Mouse (Mus musculus) C2C12 (cell line): ENCODE measurements around the gene Il16. TPM values are rescaled to one million over a fixed set of nuclear protein-coding genes. Genes with fewer than 3 reads are reported as not detected.

Experiments used
- H3K27me3 ChIP-seq: one replicate; pipeline ENCODE4 v1.6.1; 2011; ENCODE audit not compliant: control insufficient read depth, insufficient read depth, insufficient read length
- H3K36me3 ChIP-seq: one replicate; pipeline ENCODE4 v1.6.1; 2011; ENCODE audit not compliant: control insufficient read depth, insufficient read depth
- H3K4me3 ChIP-seq: one replicate; pipeline ENCODE4 v1.5.1; 2011; ENCODE audit warnings: mild to moderate bottlenecking, control low read depth; ENCODE audit not compliant: poor library complexity, insufficient read depth, severe bottlenecking
- H3K79me2 ChIP-seq: one replicate; pipeline ENCODE4 v1.6.1; 2011; ENCODE audit not compliant: control insufficient read depth, insufficient read depth
- H3K79me3 ChIP-seq: one replicate; pipeline ENCODE4 v1.6.1; 2011; ENCODE audit warnings: low read depth, control low read depth
- H3ac ChIP-seq: one replicate; pipeline ENCODE3; 2011; ENCODE audit warnings: low read depth; ENCODE audit not compliant: control insufficient read depth, insufficient read length
- CEBPB ChIP-seq: IDR thresholded peaks from one replicate; pipeline ENCODE4 v1.6.1; 2011; ENCODE audit warnings: low read depth, mild to moderate bottlenecking, control low read depth, moderate library complexity
- CTCF ChIP-seq: IDR thresholded peaks from one replicate; pipeline ENCODE4 v1.5.1; 2011; ENCODE audit not compliant: control insufficient read depth, insufficient read depth, insufficient read length
- FOSL1 ChIP-seq: IDR thresholded peaks from one replicate; pipeline ENCODE4 v1.8.0; 2011; ENCODE audit warnings: mild to moderate bottlenecking, low read length; ENCODE audit not compliant: poor library complexity, insufficient read depth, severe bottlenecking
- MAX ChIP-seq: IDR thresholded peaks from one replicate; pipeline ENCODE4 v1.6.1; 2011; ENCODE audit warnings: mild to moderate bottlenecking, control low read depth
- MYOD1 ChIP-seq: IDR thresholded peaks from one replicate; pipeline ENCODE4 v1.6.1; 2011; ENCODE audit warnings: low read depth; ENCODE audit not compliant: control insufficient read depth, insufficient read length
- MYOG ChIP-seq: IDR thresholded peaks from one replicate; pipeline ENCODE4 v1.6.1; 2011; ENCODE audit not compliant: control insufficient read depth, insufficient read length; ENCODE audit errors: extremely low read depth
- USF1 ChIP-seq: IDR thresholded peaks from one replicate; pipeline ENCODE4 v1.6.1; 2011; ENCODE audit warnings: low read depth, mild to moderate bottlenecking, control low read depth, moderate library complexity
- polyA plus RNA-seq: library from polyadenylated mRNA; unstranded; fragments of >200 nt; fragmentation: generic; extraction: Trizol; gene quantifications from one replicate; pipeline ENCODE4 v1.2.1, GENCODE M21; 2012; ENCODE audit warnings: missing spikeins

Il16 gene
- polyA plus RNA-seq, 1 experiment, result not detected

- Histone ChIP-seq H3ac (no peak overlapping the region), H3K79me2 (no peaks in the 10 kb centered on the region), H3K36me3 (no peaks in the 10 kb centered on the region), H3K4me3 (no peak overlapping the region), H3K27me3 (no peaks in the 10 kb centered on the region), H3K79me3 (no peaks in the 10 kb centered on the region)
- no peak for TF ChIP-seq FOSL1
- TF ChIP-seq MYOD1, result no peak
- no peak for TF ChIP-seq CEBPB
- no peak for TF ChIP-seq MAX
- no peak for TF ChIP-seq CTCF
These were observed 118.8 kb downstream of the Il16 start for GRCm38 (mm10) chr7:83626557-83627257.

- H3K36me3 ChIP-seq, result no peaks in the 10 kb centered on the region
- no peaks in the 10 kb centered on the region for H3K27me3 ChIP-seq
- H3K79me2 ChIP-seq, result no peaks in the 10 kb centered on the region
- no peak overlapping the region for H3K4me3 ChIP-seq
- H3ac ChIP-seq, result no peak overlapping the region
- H3K79me3 ChIP-seq, result no peaks in the 10 kb centered on the region
- no peak for TF ChIP-seq CTCF
- TF ChIP-seq USF1, result no peak
- TF ChIP-seq FOSL1, result no peak
- TF ChIP-seq MYOD1, result no peak
- TF ChIP-seq CEBPB, result no peak
- TF ChIP-seq MYOG, result no peak
- no peak for TF ChIP-seq MAX
These were observed 121.5 kb downstream of the Il16 start for GRCm38 (mm10) chr7:83624065-83624464.

- Histone ChIP-seq H3K27me3 (no peaks in the 10 kb centered on the region), H3K4me3 (no peak overlapping the region), H3K79me2 (no peaks in the 10 kb centered on the region), H3K36me3 (no peaks in the 10 kb centered on the region), H3K79me3 (no peaks in the 10 kb centered on the region), H3ac (no peak overlapping the region)
- no peak for TF ChIP-seq USF1
- no peak for TF ChIP-seq CTCF
- no peak for TF ChIP-seq MYOG
- no peak for TF ChIP-seq FOSL1
- no peak for TF ChIP-seq MAX
- TF ChIP-seq CEBPB, result no peak
- no peak for TF ChIP-seq MYOD1
These were observed 122.9 kb downstream of the Il16 start for GRCm38 (mm10) chr7:83622582-83622981.

DNA sequence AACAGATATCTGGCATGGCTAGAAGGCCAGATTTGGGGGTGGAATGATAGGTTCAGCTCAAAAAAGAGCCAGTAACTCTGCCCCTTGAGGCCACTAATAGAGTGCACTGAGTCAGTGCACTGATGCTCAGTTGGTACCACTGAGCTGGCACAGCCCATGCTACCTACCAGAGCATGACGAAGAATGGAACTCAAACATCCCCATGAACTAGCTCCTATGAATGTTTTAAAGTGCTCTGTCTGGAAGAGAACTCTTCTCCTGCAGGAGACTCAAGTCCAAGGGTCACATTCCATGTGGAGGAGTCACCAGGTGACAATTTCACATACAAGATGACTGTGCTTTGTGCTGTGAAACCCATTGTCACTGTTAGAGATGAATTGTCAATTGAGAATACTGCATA lies 126.8 kb downstream of the Il16 start:
- Histone ChIP-seq H3K79me2 (no peaks in the 10 kb centered on the region), H3K36me3 (no peaks in the 10 kb centered on the region), H3K4me3 (no peak overlapping the region), H3K79me3 (no peaks in the 10 kb centered on the region), H3K27me3 (no peaks in the 10 kb centered on the region), H3ac (no peak overlapping the region)
- TF ChIP-seq MAX (no peak), FOSL1 (no peak), CTCF (no peak), USF1 (no peak), MYOG (no peak), MYOD1 (no peak), CEBPB (no peak)

- H3K36me3 ChIP-seq, result no peaks in the 10 kb centered on the region
- H3K79me2 ChIP-seq, result no peaks in the 10 kb centered on the region
- H3K4me3 ChIP-seq, result no peak overlapping the region
- no peaks in the 10 kb centered on the region for H3K79me3 ChIP-seq
- TF ChIP-seq USF1 (no peak), CTCF (no peak)
- no peak overlapping the region for H3ac ChIP-seq
- no peaks in the 10 kb centered on the region for H3K27me3 ChIP-seq
These were observed 129.3 kb downstream of the Il16 start for GRCm38 (mm10) chr7:83616268-83616667.

GRCm38 (mm10) chr7:83615815-83616214 lies 129.7 kb downstream of the Il16 start:
- H3K36me3 ChIP-seq, result no peaks in the 10 kb centered on the region
- H3ac ChIP-seq, result no peak overlapping the region
- H3K27me3 ChIP-seq, result no peaks in the 10 kb centered on the region
- TF ChIP-seq CTCF (no peak), FOSL1 (no peak), MAX (no peak), MYOD1 (no peak), CEBPB (no peak), USF1 (no peak), MYOG (no peak)
- no peaks in the 10 kb centered on the region for H3K79me3 ChIP-seq
- H3K79me2 ChIP-seq, result no peaks in the 10 kb centered on the region
- H3K4me3 ChIP-seq, result no peak overlapping the region

DNA sequence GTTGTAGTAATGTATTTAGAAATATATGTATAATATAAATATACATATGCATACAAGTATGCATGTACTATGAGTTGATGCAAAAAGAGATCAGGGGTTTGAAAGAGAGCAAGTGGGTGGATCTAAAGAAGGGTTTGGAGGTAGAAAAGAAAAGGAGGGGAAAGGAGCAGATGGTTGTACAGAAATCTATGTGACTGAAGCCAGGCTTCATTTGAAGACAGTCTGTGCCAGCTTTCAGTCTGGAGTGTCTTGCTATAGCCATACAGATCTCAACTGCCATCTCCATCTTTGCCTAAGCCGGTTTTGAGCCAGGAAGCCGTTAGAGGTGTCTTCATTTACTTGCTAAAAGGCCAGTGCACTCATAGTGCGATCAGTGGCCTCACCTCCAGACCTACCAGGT lies 130.3 kb downstream of the Il16 start:
- no peaks in the 10 kb centered on the region for H3K36me3 ChIP-seq
- no peak overlapping the region for H3ac ChIP-seq
- H3K27me3 ChIP-seq, result no peaks in the 10 kb centered on the region
- H3K79me3 ChIP-seq, result no peaks in the 10 kb centered on the region
- no peak for TF ChIP-seq CTCF
- TF ChIP-seq FOSL1, result no peak
- no peak for TF ChIP-seq MYOG
- TF ChIP-seq MAX, result no peak
- TF ChIP-seq MYOD1, result no peak
- no peak for TF ChIP-seq USF1
- no peak for TF ChIP-seq CEBPB
- H3K4me3 ChIP-seq, result no peak overlapping the region
- H3K79me2 ChIP-seq, result no peaks in the 10 kb centered on the region
